Mouse (Mus musculus) left cerebral cortex, adult 9 months (tissue): Measurements from ENCODE around the gene Hoxd11.

ENCODE experiments used
- DNase-seq, 2 experiments: peaks; one replicate each; pipeline ENCODE4 v3.0.0; 2022; ENCODE audit warnings: low spot score in 2 of 2

Hoxd11 gene

GRCm38 (mm10) chr2:74694066-74694465 lies 14.7 kb downstream of the Hoxd11 start:
- DNase-seq, result no peak

GRCm38 (mm10) chr2:74695383-74695782 lies 16.0 kb downstream of the Hoxd11 start:
- no peak for DNase-seq

- no peak for DNase-seq
These were observed 16.6 kb downstream of the Hoxd11 start for GRCm38 (mm10) chr2:74695813-74696430.

DNA sequence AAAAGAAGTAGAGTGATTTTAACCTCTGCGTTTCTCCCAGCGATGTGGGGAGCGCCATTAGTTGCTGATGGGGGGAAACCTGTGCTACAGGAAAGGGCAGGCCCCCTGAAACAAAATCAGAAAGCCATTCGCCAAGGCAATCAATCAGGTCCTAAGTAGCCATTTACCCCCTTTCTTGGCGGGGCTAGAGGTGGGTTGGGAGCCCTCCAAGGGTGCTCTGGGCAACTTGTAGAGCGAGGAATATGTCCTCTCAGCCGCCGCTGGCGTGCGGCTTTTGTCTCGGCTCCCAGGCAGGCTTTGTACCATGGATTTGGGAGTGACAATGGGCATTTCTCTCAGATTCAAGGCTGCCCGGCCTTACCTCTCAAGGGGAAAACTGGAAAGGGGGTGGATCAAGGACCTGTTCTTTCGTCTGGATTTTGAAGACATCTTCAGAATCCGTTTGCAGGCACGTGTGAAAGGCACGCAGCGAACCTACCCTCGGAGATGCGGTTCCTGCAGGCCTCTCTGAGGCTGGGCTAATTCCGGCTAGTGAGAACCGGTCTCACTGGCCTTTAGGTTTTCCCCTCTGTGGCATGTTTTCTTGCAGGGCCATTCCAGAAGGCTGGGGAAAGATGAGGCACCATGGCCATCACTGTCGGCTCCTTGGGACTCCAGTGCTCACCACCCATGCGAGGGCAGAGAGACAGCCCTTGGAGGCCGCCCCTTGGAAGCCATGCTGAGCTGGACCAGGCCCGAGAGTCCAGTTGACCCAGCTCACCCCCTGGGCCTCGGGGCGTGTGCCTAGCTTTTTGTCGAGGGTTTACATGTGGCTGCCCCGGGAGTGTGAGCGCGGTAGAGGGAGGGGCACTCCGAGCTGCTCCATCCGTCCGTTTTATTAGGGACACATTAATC lies 17.3 kb downstream of the Hoxd11 start:
- DNase-seq, result no peak

DNA sequence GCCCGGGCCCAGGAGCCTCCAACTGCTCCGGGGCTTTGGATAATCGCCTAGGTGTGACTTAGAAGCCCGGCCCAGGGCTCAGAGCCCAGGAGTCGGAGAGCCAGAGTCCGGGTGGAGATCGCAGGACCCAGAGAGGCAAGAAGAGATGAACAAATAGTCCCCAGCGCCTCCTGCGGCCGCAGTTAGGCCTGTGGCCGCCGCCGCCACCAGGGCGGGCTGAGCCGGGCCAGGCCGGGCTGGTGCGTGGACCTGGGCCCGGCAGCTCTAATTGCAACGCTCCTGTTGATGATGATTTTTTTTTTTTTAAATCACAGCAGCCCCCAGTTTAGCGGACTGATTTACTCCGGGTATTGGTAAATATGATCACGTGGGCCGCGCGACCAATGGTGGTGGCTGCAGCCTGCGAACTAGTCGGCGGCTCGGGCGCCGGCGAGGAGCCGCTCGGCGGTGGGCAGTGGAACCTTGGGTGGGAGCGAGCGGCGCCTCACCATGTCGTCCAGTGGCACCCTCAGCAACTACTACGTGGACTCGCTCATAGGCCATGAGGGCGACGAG lies 18.3 kb downstream of the Hoxd11 start, which contains the start of gene Hoxd9:
Gene Hoxd9, plus strand, starts transcription at position 161 of the 555 bp plus-strand sequence.
- no peak for DNase-seq

GRCm38 (mm10) chr2:74698201-74699052 lies 19.1 kb downstream of the Hoxd11 start:
- no peak for DNase-seq

DNA sequence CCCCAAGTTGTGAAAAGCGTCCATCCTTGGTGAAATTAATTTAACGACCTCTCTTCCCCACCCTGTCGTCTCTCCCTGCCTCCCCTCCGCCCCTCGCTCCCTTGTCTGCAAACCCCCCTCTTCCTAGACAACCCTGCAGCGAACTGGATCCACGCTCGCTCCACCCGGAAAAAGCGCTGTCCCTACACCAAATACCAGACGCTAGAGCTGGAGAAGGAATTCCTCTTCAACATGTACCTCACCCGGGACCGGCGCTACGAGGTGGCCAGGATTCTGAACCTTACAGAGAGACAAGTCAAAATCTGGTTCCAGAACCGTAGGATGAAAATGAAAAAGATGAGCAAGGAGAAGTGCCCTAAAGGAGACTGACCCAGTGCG lies 19.7 kb downstream of the Hoxd11 start:
- DNase-seq, result no peak

DNA sequence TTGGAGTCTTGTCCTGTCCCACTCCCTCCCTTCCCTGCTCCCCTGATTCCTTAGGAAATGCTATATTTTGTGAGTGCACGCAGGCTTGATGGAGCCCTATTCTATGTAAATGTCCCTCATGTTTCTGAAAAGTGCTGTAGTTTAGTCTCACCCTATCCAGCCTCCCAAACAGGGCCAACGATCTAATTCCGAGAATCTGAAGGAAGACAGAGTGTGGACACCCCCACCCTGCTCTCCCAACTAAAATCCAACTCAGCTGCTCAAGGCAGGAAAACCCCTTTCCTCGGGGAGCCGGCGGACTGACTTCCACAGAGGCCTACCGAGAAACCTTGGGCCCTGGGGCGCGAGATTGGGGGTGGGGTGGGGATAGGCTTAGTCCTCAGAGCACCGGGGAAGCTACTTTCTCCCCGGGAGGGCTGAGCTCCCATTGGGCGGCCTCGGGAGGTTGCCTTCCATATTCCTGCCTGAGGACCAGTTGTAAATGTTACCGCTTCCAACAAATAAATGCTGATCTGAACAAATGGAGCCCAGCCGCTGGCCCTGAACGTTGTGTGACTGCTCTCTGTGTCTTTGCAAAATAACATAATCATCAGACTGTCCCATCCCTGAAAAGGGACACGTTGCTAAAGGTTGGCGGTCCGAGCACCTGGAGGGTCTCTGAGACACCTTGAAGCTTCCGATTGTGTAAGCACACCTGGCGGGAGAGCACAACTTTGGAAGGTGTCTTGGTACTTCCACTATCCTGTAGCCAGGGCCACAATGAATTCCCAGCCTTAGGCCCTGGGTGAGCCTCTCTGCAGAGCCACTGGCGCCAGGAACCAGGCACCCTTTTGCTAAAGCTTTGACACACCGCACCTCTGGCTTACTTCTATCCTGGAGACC lies 20.5 kb downstream of the Hoxd11 start:
- no peak for DNase-seq

DNA sequence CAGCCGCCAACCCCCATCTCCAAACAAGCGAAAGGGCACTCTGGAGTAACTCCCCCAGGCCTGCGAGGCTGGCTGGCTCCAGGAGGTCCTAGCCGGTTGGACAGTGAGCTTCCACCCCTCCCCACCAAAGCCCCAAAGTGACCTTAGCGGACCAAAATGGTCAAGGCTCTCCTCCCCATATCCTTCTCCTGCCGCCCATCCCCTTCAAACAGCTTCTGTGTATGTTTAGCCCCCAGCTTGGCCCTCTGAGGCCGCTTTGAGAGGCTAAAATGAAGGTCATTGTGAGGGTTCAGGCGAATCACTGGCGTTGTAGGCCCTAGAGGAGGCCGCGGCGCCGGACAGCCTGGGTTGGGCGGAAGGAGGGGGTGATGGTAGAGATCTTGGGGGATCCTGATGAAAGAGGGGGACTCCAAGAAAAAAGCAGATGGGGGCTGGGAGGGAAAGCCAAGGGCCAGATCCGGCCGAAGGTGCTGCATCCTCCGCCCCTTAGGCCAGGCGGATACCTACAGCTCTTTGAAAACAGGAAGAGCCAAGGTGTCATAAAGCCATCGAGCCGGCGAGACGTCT lies 21.3 kb downstream of the Hoxd11 start:
- no peak for DNase-seq

- DNase-seq, result peak in 1 of 2 experiments; percentile 76
These were observed 22.8 kb downstream of the Hoxd11 start for GRCm38 (mm10) chr2:74701949-74702819.

- DNase-seq, result no peak
These were observed 23.5 kb downstream of the Hoxd11 start for GRCm38 (mm10) chr2:74702820-74703219.

DNA sequence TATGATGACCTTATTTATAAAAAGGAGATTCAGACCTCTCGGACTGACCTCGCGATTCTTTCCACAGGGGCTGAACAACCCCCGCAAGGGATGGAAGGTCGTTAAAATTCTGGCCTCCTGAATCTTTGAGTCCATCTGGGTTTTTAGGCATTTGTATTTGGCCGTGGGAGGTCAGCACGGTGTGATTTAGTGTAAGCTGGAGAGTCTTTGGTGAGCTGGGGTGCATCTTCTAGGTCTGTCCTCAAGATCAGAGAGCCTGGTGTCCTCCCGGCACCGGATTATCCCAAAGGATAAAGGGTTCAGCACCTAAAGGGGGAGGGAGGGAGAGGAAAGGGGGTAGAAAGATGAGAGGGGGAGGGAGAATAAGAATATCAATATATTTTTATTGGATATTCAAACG lies 24.0 kb downstream of the Hoxd11 start:
- DNase-seq, result no peak

DNA sequence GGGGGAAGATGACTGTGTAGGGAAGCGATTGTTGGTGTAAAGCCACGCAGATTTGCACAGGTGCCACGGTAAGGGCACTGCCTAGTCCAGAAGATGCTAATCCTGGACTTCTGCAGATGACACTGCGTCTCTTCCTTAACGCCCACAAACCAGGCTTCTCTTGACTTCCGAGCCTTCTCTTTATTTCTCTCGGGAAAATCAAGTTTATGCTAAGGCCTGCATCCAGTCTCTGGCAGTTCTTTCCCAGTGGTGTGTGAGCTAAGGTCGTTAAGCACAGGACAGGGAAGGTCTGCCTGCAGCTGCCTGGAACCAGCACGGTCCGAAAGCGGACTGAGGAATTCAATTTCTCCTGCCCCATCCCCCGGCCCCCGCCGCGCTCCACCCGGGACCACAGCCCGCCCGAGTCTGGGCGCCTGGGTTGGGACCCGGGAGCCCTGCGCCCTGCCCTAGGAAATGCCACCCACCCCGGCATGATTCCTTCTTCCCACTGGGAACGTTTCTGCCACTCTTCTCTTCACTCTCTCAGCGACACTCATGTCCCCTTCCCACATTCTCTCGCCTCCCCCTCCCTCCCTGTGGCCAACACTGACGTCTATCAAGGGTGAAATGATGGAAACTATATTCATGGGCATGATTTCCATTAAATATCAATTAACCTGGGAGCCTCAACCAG lies 24.5 kb downstream of the Hoxd11 start:
- no peak for DNase-seq

- no peak for DNase-seq
These were observed 25.1 kb downstream of the Hoxd11 start, which contains the start of gene Hoxd8 for GRCm38 (mm10) chr2:74704393-74704998. Hoxd8 (plus strand) TSS chr2:74704615.

DNA sequence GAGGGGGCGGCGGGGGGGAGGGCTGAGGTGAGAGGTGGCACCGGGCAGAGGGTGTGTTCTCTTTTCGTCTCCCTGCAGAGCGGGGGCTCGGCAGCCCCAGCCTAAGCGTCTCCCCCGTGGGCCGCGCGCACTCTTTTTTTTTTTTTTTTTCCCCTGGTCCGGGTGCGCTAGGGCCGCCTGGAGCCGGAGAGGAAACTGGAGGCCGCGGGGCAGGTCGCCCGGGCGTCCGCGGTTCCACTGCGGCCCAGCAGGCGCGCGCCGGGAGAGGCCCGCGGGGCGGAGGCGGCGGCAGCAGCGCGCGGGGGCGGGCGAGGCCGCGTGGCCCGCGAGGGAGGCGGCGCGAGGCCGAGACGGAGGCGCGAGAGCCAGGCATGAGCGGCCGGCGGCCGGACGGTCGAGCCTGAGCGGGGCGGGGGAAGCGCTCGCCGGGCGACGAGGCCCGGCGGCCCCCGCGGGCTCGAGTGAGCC lies 25.7 kb downstream of the Hoxd11 start:
- no peak for DNase-seq

DNA sequence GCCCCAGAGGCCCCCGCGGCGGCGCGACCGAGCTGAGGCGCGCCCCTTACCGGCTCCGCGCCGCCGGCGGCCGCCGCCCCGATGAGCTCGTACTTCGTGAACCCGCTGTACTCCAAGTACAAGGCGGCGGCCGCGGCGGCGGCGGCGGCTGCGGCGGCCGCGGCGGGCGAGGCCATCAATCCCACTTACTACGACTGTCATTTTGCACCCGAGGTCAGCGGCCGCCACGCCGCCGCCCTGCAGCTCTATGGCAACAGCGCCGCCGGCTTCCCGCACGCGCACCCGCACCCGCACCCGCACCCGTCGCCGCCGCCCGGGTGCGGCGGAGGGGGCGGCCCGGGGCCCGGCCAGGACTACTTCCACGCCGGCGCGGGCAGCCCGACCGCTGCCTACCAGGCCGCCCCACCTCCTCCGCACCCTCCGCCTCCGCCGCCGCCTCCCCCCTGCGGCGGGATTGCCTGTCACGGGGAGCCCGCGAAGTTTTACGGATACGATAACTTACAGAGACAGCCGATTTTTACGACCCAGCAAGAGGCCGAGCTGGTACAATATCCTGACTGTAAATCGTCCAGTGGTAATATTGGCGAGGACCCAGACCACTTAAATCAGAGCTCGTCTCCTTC lies 26.2 kb downstream of the Hoxd11 start:
- DNase-seq, result no peak

GRCm38 (mm10) chr2:74706393-74706960 lies 27.1 kb downstream of the Hoxd11 start:
- DNase-seq, result no peak

DNA sequence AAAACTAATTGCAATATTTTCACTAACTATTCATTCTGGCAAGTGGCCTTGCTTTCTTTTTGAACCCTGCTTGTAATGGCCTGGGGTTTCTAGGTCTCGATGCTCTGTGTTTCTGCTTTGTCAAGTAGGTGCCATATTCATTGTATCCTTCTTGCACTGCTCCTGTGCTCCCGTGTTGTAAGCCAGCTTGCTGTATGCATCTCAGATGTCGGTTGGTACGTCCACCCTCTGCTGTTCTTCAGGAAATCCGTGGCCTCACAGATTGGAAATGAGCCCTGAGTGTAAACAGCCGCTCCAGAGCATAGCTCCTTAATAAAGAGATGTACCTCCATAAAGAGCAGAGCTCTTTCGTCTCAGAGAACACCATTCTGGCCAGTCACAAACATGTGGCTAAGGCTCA lies 28.2 kb downstream of the Hoxd11 start:
- no peak for DNase-seq
